In genomic region chr9:75197297-75197696, GRCm38 (mm10) we compare ENCODE assay signal across 8 mouse cellular contexts. TPM values are rescaled to one million over a fixed set of nuclear protein-coding genes. Genes with fewer than 3 reads are reported as not detected.
DNase-seq lines count a peak whose midpoint lies in the region; ATAC-seq and TF ChIP-seq lines count a peak whose summit lies in the region.

No protein-coding gene starts in this region.

- TF ChIP-seq CTCF in kidney, adult 2 months (conservative IDR thresholded peaks at IDR 0.05; ENCODE audit: insufficient read depth, insufficient read length, low read depth, low read length), result peak; percentile 55; the same call in 1 of the 2 replicates
- peak; percentile 34 for TF ChIP-seq CTCF in Patski (IDR thresholded peaks at IDR 0.05)

- no peak overlapping the region for H3K4me3 ChIP-seq in kidney, adult 2 months (ENCODE audit: insufficient read depth, low read depth, low read length)

- CTCF ChIA-PET in Patski (lab: Charles Lee), result interaction anchor here (1.0 to 1.4 kb wide), 6 partner anchors 10 to 159 kb away, joined by 3 to 4 read pairs (median 3); no protein-coding TSS in a partner anchor

- no peak for TF ChIP-seq POLR2A in kidney, adult 2 months (IDR thresholded peaks at IDR 0.05; ENCODE audit: low read depth, low read length)

- DNase-seq in kidney, adult 2 months, result peak; percentile 41
- DNase-seq in kidney, adult 11 months, result no peak
- DNase-seq in 3T3-L1 (ENCODE audit: low read depth, low spot score), result peak; percentile 42
- no peak for DNase-seq in Patski (ENCODE audit: low read depth, low spot score)
- DNase-seq in embryo, embryonic 11 days, result peak; percentile 36
- peak; percentile 41 for DNase-seq in kidney, postnatal 14 days
- peak; percentile 49 for DNase-seq in retina, embryonic 14.5 days (ENCODE audit: low spot score)
- no peak for DNase-seq in frontal cortex, postnatal 10 days (ENCODE audit: low spot score in 2 of 2)

- H3K36me3 ChIP-seq in kidney, adult 2 months (ENCODE audit: control insufficient read depth, insufficient read depth, low read length), result no peaks in the 10 kb centered on the region

- no peak for ATAC-seq in Patski

- no peaks in the 10 kb centered on the region for H3K4me1 ChIP-seq in kidney, adult 2 months (ENCODE audit: control insufficient read depth, insufficient read depth, low read length)

- in situ Hi-C loops in Patski (cut with MboI; ENCODE audit: low pct_unique_long_range_greater_than_20kb), result no loop called here

- no peak overlapping the region for H3K27ac ChIP-seq in kidney, adult 2 months (ENCODE audit: insufficient read depth, low read depth, low read length)

- no peaks in the 10 kb centered on the region for H3K27me3 ChIP-seq in kidney, adult 2 months (replicated peaks; ENCODE audit: control insufficient read depth, insufficient read depth, low read length)
- no peaks in the 10 kb centered on the region for H3K27me3 ChIP-seq in Patski

- POLR2A ChIA-PET in Patski (lab: Charles Lee), result no interaction called here

- 57% methylated on average over 6 of the region's 6 CpGs for WGBS in kidney, adult 2 months

RNA-seq across cellular contexts. Expression of gene Myo5c, which starts 34.5 kb away (rescaled TPM):
- polyA plus RNA-seq in kidney, adult 2 months (2012; rRNA removed), result 7.1 and 7.5 TPM in 2 replicates
- 20.1 TPM for polyA plus RNA-seq in Patski (2021)

Comparison
In these comparisons a context has a peak if more than half of its experiments do, and no peak if none do; other contexts are left out.
1. DNase-seq: peak in kidney, adult 2 months (single experiment), 3T3-L1 (single experiment), embryo, embryonic 11 days (single experiment), kidney, postnatal 14 days (single experiment) and retina, embryonic 14.5 days (single experiment); none in kidney, adult 11 months (single experiment), Patski (single experiment) and frontal cortex, postnatal 10 days (0 of 2).